Mouse (Mus musculus) lung, postnatal 0 days (tissue): ENCODE data around the gene Armc12.

ENCODE experiments used
- CTCF ChIP-seq: IDR thresholded peaks from 2 replicates; pipeline ENCODE4 v1.5.1; 2016; ENCODE audit warnings: antibody characterized with exemption, mild to moderate bottlenecking
- EP300 ChIP-seq: IDR thresholded peaks from 2 replicates; pipeline ENCODE4 v1.6.1; 2016; ENCODE audit warnings: antibody characterized with exemption, mild to moderate bottlenecking, control low read depth

DNA sequence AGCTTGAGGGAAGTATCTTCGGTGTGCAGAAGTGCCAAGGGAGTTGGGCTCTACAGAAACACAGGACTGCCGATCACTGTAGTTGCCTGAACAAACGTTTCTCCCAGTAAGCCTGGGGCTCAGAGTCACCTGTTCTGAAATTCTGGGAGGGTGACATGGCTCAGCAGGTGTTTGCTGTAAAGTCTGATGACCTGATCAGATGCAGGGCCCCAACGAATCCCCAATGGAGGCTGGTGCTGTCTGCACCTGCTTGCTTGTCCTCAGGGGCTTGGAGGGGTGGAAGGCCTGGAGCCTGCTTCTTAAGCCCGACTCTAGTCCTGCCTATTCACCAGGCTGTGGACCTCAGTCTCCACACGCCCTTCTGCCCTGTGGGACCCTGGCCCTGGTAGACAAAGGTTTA lies 27.2 kb downstream of the Armc12 start:
- TF ChIP-seq CTCF (no peak), EP300 (no peak)
